Mouse (Mus musculus) 416B (cell line): Measurements from ENCODE around the gene Atp7a.
A peak's percentile ranks its signal among the peaks of the same experiment; 100 is the strongest.
"Not testable (repeated sequence)": the region's sequence is repeated elsewhere in the genome, so short reads cannot be mapped to it uniquely, and the experiment has no call there.

Experiments
- DNase-seq: peaks from one replicate; pipeline ENCODE4 v3.0.0; 2011; ENCODE audit warnings: low read depth

Atp7a gene

DNA sequence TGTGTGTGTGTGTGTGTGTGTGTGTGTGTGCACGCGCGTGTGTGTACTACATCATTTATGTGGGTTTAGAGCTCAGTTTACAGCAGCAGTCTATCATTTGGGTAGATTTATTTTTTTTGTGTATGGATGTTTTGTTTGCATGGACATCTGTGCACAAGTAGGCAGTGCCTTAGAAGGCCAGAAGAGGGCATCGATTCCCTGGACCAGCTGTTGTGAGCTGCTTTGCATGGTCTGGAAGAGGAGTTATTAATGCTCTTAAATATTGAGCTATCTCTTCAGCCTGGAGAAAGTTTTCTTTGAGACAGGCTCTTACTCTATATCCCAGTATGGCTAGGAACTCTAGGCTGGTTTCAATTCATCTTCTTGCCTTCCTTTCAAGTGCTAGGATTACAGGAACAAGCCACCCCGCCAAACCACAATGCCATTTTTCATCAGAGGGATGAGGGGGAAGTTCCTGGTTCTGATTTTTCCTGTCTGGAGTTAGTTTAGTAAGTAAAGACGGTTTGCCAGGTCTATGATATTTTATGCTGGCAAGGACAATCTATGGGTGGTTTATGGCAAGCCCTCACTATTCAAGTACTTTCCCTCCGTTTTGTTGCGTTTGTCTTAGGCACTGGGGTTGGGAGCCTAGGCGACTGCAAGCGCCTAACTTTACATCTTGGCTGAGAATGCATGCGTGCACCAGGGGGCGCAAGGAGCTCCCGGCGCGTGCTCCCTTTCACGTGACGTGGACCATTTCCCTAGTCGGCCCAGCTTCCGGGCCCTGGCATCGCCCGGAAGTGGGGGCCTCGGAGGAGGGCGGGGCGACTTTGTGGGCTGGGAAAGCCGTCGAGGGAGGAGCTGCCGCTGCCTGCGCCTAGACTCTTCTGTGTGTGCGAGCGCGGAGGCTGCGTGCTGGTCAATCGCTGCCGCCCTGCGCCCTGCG is at the start of gene Atp7a:
TSS of gene Atp7a (plus strand) at position 859 of the 925 bp plus-strand sequence.
- DNase-seq: peak; percentile 93

DNA sequence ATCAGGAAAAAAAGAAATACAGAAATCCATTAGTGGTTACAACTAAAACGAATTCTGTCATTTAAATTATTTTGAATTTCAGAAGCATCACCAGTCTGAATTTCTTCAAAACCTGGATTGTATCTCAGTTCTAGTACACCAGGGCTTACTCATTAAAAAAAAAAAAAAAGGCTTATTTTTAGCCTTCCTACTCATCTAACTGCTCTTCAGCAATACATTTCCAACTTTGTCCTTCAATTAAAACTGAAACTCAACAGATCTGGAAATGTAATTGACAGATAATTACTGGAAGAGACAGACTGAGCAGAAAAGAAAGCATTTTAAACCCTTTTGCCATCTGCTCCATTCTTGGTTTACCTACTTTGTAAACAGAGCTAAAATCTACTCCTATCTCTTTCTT is 25.5 kb upstream of the Atp7a start:
- no peak for DNase-seq

DNA sequence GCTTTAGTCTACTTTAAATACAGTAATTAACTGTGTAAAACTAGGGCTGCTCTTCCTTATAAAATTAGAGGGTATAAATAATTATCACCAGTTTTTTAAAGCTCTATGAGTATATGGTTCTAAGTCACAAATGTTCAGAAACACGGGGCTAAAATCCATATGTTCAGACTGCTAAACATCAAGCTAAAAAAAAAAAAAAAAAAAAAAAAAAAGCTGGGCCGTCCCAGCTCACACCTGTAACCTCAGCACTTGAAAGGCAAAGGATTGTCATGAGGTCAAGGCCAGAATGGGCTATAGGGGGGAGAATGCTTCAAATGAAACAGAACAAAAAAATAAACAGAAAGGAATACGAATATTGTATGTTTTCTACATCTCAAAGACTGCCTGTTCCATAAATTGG is 16.3 kb upstream of the Atp7a start:
- no peak for DNase-seq

DNA sequence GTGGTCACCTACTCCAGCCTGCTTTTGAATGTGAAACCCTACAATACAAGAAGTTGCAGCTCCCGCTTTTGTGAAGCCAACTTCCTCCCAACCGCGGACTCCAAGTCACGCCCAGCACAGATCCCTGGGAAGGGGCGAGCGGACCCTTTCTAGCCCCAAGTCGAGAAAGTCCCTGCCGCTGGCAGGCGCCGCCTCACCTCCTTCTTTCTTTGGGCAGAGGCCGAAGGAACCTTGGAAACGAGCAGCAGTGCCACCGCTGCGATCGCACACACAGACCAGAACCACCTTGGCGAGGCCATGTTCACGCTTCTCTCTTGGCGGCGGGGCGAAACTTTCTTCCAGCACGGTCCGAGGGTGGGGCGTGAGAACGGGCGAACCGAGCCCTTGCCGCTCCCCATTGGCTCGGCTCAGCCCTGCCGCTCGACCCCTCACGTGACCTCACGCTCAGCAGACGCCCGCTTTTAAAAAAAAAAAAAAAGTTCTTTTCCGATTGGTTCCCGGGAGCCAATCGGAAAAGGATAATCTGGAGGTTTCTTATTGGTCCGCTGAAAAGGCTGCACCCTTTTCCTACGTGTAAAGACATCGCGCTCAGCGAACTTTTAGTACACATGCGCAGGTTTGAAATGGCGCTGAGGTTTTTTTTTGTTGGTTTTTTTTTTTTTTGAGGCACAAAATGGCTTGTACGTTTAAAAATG is 15.5 kb upstream of the Atp7a start, which contains the start of gene Magt1:
TSS of gene Magt1 (minus strand) at position 442 of the 695 bp plus-strand sequence.
- DNase-seq: peak; percentile 96

DNA sequence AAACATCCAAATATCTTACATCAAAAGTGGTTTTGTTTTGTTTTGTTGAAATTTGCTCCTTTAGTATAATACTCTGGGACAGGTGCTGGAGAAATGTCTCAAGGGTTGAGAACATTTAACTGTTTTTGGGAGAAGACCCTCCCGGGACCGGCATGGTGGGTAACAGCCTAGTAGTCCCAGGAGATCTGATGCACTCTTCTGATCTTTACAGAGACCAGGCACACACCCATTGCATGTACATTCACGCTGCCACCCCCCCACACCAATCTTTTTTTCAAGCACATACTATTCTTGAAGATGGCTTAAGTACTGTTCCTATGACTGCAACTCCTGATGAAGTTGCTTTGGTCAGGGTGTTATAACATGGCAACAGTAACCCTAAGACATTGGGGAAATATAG is 14.5 kb upstream of the Atp7a start:
- DNase-seq: peak; percentile 36

DNA sequence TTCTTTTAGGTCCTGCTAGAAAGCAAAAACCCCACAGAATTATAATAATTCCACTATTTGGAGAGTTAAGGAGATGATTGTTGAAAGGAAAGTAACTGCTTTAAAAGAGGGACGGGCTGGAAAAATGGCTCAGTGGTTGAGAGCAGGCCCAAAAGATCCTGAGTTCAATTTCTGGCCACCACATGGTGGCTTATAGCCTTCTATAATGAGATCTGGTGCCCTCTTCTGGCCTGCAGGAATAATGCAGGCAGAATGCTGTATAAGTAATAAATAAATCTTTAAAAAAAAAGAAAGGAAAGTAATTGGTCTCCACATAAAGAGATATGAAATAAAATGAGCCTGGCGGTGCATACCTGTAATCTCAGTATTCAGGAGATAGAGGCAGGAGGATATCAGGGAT is 13.9 kb upstream of the Atp7a start:
- peak; percentile 80 for DNase-seq

DNA sequence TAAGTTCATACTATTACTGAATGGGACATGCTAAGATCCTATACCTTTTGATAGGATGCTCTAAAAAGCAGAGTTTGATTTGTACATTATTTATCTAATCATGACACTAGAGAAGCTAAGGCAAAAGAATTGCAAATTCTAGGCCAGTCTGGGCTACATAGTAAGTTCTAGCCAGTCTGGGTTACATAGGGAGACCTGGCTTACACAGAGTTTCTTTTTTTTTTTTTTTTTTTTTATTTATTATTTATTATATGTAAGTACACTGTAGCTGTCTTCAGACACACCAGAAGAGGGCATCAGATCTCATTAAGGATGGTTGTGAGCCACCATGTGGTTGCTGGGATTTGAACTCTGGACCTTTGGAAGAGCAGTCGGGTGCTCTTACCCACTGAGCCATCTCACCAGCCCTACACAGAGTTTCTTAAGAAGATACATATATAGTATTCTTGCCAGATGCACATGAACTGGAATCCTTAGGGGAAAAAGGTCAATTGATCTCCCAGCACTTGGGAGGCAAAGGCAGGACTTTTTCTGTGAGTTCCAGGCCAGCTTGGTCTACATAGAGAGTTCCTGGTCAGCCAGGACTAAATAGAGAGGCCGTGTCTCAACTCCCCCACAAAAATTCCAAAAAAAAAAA is 12.2 kb upstream of the Atp7a start:
- not testable (repeated sequence) for DNase-seq

DNA sequence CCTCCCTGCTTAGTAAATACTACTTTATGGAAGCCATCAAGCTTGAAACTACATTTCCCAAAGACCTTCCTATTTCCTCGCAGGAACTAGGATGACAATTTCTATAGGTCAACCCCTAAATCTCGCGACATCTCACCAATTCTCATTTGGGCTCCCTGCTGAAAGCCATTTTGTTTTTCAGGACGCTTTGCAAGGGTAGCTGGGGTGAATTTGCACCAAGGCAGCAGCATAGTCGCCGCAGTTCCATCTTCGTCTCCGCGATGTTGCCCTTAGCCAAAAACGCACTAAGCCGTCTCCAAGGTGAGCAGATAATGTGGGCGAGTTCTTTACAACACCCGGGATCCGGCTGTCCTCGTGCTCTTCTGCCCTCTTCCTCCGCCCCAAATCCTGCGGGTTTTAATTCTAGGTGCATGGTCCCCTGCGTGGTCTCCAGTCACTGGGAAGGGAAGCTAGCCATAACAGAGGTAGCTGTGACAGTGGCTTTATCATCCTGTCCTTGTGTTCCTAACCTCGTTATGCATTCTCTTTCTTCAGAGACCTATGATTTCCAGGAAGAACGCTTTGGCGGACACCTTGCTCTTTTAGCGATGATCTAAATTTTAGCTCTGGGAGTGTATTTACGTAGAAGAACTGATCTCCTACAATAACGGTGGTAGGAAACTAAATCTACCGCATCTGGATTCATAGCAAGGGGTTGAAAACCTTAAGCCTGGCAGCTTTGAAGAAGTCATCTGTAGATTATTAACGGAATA is 11.3 kb upstream of the Atp7a start, which contains the start of gene Cox7b:
TSS of gene Cox7b (plus strand) at position 130 of the 752 bp plus-strand sequence.
- peak; percentile 94 for DNase-seq

DNA sequence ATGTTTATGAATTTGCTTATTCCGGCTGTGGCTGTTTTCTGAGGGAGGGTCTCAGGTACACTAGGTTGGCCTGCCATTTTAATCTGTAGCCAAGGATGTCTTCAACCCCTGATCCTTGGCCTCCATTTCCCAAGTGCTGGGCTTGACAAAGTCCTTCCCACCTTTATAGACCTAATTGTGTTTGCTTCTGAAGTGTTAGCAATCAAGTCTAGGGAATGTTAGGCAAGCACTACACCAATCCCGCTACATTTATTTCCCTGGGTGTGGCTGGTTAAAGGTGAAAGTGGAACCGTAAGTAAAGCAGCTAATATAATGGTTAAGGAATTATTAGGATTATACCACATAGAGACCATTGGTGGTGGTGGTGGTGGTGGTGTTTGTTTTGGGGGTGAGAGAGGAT is 10.0 kb upstream of the Atp7a start:
- DNase-seq: no peak

DNA sequence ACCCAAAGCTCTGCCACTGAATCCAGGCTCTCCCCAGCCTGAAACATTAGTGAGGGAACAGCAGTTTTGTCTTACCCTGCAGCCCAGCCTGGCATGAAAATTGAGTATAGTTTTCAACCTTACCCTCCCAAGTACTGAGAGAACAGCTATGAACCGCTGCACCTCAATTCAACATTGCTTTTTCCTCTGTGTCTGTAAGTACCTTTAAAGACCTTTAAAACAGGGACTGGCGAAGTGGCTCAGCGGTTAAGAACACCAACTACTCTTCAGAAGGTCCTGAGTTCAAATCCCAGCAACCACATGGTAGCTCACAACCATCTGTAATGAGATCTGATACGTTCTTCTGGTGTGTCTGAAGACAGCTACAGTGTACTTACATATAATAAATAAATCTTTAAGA is 9.6 kb upstream of the Atp7a start:
- DNase-seq: no peak

DNA sequence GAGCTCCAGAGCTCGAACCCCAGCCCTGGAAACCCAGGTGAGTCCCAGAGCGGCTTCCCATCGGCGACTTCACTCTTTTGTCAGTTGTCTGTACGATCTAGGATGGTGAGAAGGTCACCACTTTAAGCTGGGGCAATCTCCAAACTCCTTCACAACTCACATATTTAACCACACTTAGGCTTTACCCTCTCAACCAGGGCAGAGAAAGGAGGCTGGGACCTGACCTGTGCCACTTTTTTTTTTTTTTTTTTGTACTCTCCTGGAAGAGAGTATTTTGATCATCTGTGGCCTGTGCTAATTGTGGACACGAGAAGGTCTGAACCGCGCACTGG is 233 bp downstream of the Atp7a start:
- no peak for DNase-seq

DNA sequence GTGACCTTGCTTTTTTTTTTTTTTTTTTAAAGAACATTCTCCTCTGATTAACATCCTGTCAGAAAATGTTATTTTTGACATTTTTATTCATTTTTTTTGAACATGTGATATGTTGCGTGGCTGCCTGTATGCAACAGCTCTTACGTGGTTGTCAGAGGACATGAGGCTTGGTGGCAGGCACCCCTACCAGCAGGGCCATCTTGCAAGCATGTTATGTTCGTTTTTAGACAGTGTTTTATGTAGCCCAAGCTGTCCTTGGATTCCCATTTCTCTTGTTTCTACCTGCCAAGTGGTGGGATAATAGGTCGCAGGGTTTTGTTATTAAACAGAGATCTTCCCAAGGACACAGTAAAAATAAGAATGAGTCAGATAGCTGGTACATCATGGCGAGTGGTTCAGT is 3.1 kb downstream of the Atp7a start:
- DNase-seq: no peak

DNA sequence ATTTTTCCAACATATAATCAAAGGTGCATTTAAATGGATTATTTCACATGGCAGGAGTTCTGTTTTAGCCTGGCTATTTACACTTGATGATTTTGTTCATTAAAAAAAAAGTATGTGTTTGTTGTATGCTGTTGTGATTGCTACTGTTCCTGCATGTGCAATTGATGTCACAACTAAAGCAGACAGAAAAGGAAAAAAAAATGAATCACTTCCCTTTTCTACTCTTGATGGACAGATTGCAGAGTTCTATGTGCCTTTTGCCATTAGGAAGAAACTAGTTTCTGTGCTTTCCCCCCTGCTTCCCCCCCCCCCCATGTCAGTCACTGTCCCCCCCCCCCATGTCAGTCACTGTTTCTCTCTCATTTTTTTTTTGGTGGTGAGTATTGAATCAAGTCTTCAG is 4.0 kb downstream of the Atp7a start:
- peak; percentile 64 for DNase-seq

DNA sequence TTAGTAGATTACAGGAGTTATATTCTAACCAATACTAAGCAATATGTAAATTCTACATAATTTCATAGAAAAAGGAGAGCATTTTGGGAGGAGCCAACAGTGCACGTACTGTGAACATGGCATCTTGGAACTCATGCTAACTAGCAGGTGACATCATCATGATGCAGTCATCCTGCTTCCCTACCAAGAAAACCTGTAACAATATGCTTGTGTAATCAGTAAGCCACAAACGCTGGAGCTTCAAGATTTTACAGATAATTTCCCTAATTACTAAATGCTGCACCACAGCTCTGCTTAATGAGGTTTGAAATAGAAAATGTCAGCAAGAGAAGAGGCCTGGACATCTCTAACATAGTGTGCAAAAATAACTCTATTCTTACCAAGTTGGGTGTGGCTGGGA is 8.7 kb downstream of the Atp7a start:
- DNase-seq: peak; percentile 73

DNA sequence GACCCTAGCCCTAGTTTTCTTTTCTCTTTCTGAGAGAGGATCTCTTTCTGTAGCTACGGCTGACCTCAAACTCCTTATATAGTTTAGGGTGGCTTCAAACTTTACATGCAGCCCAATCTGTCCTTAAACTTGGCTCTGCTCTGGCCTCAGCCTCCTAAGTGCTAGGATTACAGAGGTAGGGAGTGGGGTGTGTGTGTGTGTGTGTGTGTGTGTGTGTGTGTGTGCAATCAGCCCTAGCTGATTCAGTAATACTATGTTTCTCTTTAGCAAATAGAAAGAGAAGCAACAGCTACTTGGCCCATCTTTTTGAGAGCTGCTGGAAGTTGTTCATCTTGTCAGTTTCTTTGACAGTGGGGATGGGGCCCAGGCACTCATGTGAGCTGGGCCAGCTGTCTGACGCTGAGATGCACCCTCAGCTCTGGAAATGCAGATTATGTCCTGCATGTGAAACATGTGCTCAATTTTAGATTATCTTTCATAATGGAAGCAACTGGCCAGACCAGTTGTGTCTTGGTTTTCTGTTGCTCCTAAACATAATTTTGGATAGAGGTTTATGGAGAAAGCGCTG is 10.2 kb downstream of the Atp7a start:
- no peak for DNase-seq

DNA sequence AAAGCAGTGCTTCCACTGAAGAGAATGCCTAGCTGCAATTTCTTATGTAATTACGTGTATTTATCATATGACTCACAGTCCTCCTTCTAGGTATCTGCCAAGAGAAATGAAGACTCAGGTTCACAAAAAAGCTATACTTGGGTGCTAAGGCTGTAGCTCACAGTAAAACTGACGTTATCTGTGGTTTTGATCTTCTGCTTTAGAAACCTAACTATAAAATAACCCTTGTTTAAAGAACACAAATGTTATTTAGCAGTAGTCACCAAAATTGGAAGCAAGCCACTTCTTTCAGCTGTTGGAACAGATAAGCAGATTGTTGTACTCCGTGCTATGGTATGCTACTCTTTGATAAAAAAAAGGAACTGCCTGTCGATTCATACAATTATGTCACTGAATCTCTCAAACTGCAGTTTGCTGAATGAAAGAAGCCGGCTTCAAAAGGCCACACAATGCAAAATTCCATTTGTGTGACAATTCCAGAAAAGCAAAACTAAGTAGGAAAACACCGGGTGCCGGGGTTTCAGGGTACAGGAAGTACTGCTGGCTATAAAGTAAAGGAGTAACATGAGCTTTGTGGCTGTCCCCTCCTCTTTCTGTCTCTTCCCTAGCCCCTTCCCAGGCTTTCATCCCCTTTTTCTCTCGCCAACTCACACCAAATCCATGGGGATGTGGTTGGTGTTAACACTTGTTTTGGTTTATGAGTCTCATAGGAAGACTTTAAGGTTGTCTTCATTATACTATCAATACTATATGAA is 17.0 kb downstream of the Atp7a start:
- peak; percentile 96 for DNase-seq

DNA sequence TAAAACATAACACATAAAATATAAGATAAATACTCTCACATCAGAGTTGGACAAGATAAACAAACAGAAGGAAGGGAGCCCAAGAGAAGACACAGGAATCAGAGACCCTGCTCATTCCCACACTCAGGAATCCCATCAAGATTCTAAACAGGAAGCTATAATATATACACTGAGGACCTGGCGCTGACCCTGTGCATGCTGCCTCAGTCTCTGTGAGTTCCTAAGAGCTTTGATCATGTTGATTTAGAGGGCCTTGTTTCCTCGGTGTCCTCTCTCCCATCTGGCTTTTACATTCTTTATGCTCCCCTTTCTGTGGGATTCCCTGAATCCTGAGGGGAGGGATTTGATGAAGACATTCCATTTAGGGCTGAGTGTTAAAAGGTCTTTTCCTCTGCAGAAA is 18.4 kb downstream of the Atp7a start:
- no peak for DNase-seq

DNA sequence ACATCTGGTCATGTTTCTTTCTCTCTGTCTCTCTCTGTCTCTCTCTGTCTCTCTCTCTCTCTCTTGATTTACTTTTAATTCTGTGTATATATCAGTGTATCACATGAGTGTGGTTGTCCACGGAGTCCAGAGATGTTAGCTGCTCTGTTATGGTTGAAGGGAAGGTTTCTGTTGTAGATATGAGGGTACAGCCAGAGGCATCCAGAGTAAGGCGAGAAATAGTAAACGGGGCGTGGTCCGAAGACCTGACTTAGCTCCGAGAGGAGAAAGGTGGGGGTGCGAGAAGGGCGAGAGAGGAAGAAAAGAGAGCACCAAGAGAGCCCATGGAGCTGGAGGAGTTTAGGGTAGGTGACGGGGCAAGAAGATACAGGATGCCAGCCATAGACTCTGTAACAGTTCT is 18.9 kb downstream of the Atp7a start:
- DNase-seq: no peak

DNA sequence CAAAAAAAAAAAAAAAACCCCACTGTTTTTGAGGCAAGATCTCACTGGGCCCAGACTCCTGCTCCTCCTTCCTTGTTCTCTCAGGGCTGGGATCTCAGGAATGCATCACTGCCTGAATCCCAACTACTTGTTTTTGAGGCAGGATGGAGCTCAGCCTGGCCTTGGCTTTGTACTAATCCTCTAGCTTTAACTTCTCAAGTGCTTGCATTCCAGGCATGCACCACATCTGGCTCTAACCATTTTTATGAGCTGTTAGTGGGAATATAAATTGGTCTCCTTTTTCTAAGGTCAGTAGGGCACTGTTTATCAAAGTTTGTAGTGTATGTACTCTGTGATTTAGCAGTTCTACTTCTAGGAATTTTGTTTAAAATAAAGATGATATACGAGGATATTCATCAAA is 21.1 kb downstream of the Atp7a start:
- DNase-seq: no peak

DNA sequence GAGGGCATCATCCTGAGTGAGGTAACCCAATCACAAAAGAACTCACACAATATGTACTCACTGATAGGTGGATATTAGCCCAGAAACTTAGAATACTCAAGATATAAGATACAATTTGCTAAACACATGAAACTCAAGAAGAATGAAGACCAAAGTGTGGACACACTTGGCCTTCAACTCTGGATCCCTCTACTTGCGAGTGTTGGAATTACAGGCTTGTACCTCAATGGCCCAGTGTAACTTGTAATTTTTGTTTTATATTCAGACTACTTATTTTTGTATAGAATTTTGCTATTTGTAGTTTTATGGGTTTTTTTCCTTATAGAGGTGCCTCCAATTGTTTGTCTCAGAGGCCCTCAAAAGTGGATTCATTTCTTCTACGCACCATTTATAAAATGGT is 50.8 kb downstream of the Atp7a start:
- peak; percentile 44 for DNase-seq

DNA sequence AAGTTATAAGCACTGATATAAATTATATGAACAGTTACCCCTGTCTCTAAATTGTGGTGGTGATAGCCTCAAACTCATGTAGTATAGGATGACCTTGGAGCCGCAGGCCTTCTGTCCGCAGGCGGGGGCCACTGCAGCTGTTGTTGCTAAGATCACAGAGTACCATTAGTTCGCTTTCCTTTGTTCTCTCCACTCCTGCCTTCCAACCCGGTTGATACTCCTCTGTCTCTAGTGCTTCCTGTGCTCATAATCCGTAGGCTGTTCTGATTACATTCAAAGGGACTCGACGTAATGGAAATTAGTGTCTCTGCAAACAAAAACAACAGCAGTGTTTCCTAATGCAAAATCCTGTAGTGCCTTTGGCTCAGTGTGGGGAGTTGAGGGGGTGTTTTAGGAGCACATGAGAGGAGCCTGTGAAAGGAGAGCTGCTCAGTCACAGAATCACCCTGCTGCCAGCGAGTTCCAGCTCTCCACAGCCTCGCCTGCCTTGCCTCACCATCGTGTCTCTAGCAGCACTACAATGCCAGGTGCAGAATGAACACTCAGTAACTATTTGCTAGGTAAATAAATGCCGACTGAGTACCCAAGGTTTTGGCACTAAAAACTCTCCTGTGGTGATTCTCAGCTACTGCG is 53.9 kb downstream of the Atp7a start:
- DNase-seq: no peak
